Mouse (Mus musculus) E14TG2a.4 (cell line): Measurements from ENCODE around the gene Stra6.
A peak's percentile ranks its signal among the peaks of the same experiment; 100 is the strongest.

ENCODE experiments used
- H3K27me3 ChIP-seq: 2 replicates; pipeline ENCODE4 v1.6.1; 2014; ENCODE audit warnings: low read length, control low read depth; ENCODE audit not compliant: insufficient read depth
- H3K36me3 ChIP-seq: 2 replicates; pipeline ENCODE4 v1.6.1; 2014; ENCODE audit warnings: low read length, control low read depth; ENCODE audit not compliant: insufficient read depth
- H3K4me1 ChIP-seq: replicated peaks from 2 replicates; pipeline ENCODE4 v1.6.1; 2014; ENCODE audit warnings: low read depth, low read length, control low read depth
- H3K4me3 ChIP-seq: replicated peaks from 2 replicates; pipeline ENCODE4 v1.5.1; 2014; ENCODE audit warnings: mild to moderate bottlenecking, low read length
- H3K9me3 ChIP-seq: 2 replicates; pipeline ENCODE4 v1.6.1; 2014; ENCODE audit warnings: low read length, control low read depth
- CTCF ChIP-seq: conservative IDR thresholded peaks from 2 replicates; pipeline ENCODE4 v1.5.1; 2014; ENCODE audit warnings: low read length
- NANOG ChIP-seq: IDR thresholded peaks from 2 replicates; pipeline ENCODE4 v1.6.1; 2014; ENCODE audit warnings: borderline replicate concordance, low read length, mixed read lengths
- POU5F1 ChIP-seq: IDR thresholded peaks from 2 replicates; pipeline ENCODE4 v1.6.1; 2014; ENCODE audit warnings: low read length, borderline replicate concordance

Stra6 gene

GRCm38 (mm10) chr9:58201091-58201842 lies 137.7 kb downstream of the Stra6 start:
- Histone ChIP-seq H3K27me3 (peaks cover 77% of the 10 kb centered on the region), H3K4me1 (peaks cover 84% of the 10 kb centered on the region), H3K9me3 (peaks cover 14% of the 10 kb centered on the region), H3K4me3 (peak overlapping the region; percentile 50), H3K36me3 (no peaks in the 10 kb centered on the region)
- TF ChIP-seq CTCF (no peak), POU5F1 (no peak), NANOG (no peak)

- Histone ChIP-seq H3K36me3 (no peaks in the 10 kb centered on the region), H3K4me1 (peaks cover 85% of the 10 kb centered on the region), H3K9me3 (peaks cover 14% of the 10 kb centered on the region), H3K4me3 (peak overlapping the region; percentile 50), H3K27me3 (peaks cover 70% of the 10 kb centered on the region)
- TF ChIP-seq CTCF (no peak), NANOG (no peak), POU5F1 (no peak)
Measured at GRCm38 (mm10) chr9:58201861-58202549, 138.4 kb downstream of the Stra6 start.

- Histone ChIP-seq H3K4me3 (peak overlapping the region; percentile 76), H3K36me3 (no peaks in the 10 kb centered on the region), H3K4me1 (peaks cover 82% of the 10 kb centered on the region), H3K27me3 (peaks cover 61% of the 10 kb centered on the region), H3K9me3 (peaks cover 14% of the 10 kb centered on the region)
- no peak for TF ChIP-seq NANOG
- TF ChIP-seq POU5F1 = no peak
- TF ChIP-seq CTCF = no peak
Measured at GRCm38 (mm10) chr9:58202676-58203453, 139.3 kb downstream of the Stra6 start.
